Mouse (Mus musculus) neural tube, postnatal 0 days (tissue): ENCODE data around the gene Gm19410. TPM values are rescaled to one million over a fixed set of nuclear protein-coding genes. Genes with fewer than 3 reads are reported as not detected.

Experiments used
- microRNA-seq: library from miRNA; unstranded; fragments of <30 nt; microRNA quantifications from one replicate; pipeline ENCODE4, GENCODE M21; 2016
- polyA plus RNA-seq: library from polyadenylated mRNA; unstranded; fragments of >200 nt; fragmentation: Nextera tagmentation; extraction: Ambion mirVana; gene quantifications from 2 replicates; pipeline ENCODE4 v1.2.1, GENCODE M21; 2015

The Gm19410 gene
- 0.12 and 0.14 TPM in 2 replicates for polyA plus RNA-seq

DNA sequence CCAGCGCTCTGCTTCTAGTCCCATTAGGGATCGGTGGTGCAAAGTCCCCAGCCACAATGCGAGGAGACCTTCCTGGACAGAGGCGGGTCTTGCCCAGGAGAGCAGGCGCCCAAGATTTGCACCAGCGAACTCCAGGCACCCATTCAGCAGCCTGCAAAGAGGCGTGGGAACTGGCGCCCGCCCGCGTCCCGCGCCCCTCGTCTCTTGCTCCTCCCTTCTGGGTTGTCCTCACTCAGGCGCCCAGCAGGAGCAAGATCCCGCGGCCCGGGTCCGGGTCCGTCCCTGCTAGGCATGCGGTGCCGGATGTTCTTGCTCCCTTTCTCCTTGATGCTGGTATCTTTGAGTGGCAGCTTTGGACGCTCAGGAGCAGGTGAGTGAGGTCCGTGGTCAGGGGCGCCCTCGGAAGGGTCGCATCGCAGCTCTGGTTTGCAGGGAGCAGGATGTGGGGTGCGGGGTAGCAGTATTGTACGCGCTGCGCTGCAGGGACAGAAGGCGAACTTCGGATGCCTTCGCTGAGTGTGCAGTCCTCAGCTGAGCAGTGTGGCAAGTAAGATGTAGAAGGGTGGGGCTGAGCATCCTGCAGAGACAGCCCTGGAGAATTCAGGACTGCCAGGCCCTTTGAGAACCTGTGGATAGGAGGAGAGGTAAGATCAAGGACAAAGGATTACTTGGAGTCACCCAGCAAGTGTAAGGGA is at the start of gene Gm19410:
Gene Gm19410, plus strand, starts transcription at position 292 of the 695 bp plus-strand sequence.

Small RNAs within 50 kb of the gene (microRNA-seq; reads per million reads assigned to microRNA genes)
- not detected for gene Gm44474
